Mouse (Mus musculus) spleen, embryonic (tissue): ENCODE results near the gene Gm4631.
"Not testable (repeated sequence)": the region's sequence is repeated elsewhere in the genome, so short reads cannot be mapped to it uniquely, and the experiment has no call there.

Experiments used
- CTCF ChIA-PET: fragments of 350-600 bp; sonication (Branson Sonifier 250); formaldehyde crosslinking; loops from one replicate; lab custom pipeline; 2022; lab: Charles Lee

Gene Gm4631

GRCm38 (mm10) chr2:175338097-175338496 is at the start of gene Gm4631:
Gene Gm4631 (minus strand): TSS chr2:175338197.
- CTCF ChIA-PET: not testable (repeated sequence)

- CTCF ChIA-PET: not testable (repeated sequence)
These were observed 34.1 kb upstream of the Gm4631 start, which contains the start of gene Zfp968 for GRCm38 (mm10) chr2:175372136-175372535. Gene Zfp968 (plus strand): TSS chr2:175372436.

- CTCF ChIA-PET: not testable (repeated sequence)
These were observed 63.2 kb downstream of the Gm4631 start, which contains the start of gene Gm14440 for GRCm38 (mm10) chr2:175274825-175275224. Gene Gm14440 (plus strand): TSS chr2:175275125.
